Mouse (Mus musculus): Measurements from ENCODE around the gene Ccdc182. TPM values are rescaled to one million over a fixed set of nuclear protein-coding genes. Genes with fewer than 3 reads are reported as not detected.

Ccdc182 gene
- not detected for total RNA-seq (2021)
- long read RNA-seq, experiment 1 = 0 reads
- long read RNA-seq, experiment 2 = 0 reads

DNA sequence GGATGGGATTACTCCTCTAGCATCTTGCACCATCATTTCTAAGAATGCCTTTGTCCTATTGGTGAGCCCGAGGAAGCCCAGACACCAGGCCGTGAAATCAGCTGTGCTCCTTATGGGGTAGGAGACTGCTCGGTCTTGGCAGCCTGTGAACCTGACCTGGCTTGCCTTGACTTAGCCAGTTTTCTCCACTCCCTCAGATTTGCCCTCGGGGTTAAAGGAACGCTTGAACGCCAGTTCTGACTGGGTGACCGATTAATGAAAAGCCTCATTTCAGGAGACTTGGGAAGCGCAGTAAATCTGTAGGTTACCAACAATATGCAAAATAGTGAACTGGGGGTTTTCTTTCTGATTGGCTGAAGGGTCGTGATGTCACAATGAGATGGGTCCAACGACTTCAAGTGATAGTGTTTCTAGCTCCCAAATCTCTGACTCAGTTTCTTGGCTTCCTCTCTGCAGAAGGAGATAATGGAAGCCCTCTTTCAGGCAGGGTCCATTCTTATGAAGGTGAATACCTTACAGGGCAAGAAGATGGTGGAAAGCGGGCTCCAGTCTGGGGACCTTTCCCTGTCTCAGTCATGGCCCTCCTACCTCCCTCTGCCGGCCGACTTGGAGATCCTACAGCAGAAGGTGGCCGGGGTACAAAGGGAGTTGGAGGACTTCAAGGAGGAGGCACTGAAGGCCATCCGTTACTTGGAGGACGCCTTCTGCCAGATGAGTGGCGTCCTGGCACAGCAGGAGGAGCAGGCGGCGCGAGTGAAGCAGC lies at the start of gene Ccdc182:
Gene Ccdc182 (plus strand): TSS at position 428 of the 763 bp plus-strand sequence.
- intact Hi-C loops (cut with DNase I) = loop anchor here (5.0 kb wide), 1 partner anchor 118 kb away; no protein-coding TSS in a partner anchor
- DNase-seq = no peak

DNA sequence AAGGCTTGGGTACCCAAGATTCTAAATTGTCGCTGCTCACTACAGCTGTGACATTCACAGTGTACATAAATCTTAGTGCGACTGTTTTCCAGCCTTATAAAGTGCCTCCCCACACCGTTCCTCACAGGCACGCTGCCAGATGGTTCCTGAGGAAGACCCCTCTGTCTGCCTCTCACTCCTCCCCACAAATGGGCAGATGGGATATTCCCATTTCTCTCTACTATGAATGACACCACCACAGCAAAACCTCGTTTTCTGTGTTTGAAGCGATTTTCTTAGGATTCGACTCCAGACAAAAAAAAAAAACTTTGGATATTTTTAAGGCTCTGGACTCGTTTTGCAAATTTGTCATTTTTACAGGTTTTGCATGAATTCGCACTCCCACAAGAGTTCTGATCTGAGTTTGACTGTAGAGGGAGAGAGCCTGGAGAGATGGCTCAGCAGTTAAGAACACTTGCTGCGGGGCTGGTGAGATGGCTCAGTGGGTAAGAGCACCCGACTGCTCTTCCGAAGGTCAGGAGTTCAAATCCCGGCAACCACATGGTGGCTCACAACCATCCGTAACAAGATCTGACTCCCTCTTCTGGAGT lies 48.2 kb upstream of the Ccdc182 start:
- no peak for DNase-seq
- intact Hi-C loops (cut with DNase I) = no loop called here

DNA sequence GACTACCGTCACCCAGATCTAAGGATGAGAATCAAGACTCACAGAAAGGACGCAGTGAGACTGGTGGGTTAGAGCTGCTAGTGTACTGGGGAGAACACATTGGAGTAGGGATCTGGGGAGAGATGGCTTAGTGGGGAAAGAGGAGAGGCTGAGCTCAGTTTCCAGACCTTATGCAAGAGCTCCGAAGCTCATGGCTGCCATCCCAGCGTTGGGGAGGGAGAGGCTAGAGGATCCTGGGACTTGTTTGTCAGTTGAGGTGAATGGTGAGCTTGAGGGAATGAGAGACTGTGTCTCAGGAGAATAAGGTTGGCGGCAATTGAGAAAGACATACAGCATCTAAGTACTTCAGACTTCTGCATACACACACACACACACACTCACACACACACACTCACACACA lies 45.2 kb upstream of the Ccdc182 start:
- intact Hi-C loops (cut with DNase I) = no loop called here
- DNase-seq = peak in 1 of 2 experiments; percentile 30

DNA sequence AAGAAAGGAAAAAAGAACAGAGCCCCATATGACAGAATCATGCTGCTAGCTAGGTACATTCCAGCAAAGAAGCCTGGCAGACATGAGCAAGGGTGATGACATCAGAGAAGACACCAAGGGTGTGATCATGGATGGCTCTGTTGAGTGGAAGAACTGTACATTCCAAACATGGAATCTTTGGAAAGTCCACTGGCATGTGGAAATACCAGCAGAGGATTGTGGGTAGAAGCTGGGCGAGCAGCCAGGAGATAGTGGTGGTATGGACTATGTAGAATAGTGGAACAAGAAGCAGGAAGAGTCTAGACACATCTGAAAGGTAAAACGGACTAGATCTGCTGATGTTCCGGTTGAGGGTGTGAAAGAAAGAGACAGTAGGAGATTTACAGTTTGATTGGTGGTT lies 43.3 kb upstream of the Ccdc182 start:
- DNase-seq = no peak
- intact Hi-C loops (cut with DNase I) = loop anchor here (5.0 to 10.0 kb wide), 3 partner anchors 164 to 572 kb away; no protein-coding TSS in a partner anchor

DNA sequence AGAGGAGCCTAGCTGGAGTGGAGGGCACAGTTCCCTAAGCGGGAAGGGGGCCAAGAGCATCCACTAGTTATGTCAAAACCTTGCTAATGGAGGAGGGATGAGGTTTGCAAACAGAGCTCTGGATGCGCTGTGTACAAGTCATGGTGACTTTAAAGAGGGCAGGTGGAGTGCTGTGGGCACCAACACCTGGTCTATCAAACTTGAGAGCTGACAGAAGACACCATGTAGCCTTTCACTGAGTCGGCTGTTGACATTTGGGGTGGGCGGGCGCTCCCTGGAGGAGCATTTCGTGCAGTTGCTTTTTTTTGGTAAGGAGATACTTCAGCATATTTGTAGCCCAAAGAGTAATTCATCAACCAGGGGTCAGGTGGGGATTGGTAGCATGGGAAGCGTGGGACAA lies 42.6 kb upstream of the Ccdc182 start:
- intact Hi-C loops (cut with DNase I) = loop anchor here (5.0 to 10.0 kb wide), 3 partner anchors 164 to 571 kb away; no protein-coding TSS in a partner anchor
- no peak for DNase-seq

DNA sequence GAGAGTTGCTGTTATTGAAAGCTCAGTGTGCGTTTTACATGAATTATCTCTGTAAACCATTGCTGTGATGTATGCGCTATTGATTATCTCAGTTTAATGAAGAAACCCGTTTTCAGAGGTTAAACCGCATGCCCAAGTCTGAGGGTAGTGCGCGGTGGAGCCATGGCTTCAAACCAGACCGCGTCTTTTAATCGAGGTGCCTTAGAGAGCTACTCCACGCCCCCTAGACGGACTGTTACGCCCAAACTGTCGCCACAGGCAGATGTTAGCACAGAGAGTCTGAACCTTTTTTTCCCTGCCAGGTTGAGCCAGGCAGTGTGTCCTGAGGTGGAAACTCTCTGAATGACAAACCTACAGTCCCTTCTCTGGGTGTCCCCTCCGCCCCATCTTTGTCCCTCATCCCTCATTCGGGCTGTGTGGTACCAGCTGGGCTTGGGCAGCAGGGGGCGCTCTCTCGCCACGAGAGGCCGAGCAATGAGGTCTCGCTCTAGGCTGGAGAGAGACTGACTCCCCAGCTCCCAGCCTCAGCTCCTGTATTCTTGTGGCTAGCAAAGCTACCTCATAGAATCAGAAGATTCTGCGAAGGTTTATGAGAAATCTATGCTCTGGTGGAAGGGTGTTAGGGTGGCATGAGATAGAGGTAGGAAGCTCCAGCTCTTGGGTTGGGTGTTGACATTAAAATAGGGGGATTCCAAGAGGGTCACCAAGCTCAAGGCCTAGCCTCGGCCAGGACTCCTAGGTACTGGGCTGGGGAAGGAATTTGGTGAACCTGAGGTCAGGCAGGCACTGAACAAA lies 41.7 kb upstream of the Ccdc182 start:
- intact Hi-C loops (cut with DNase I) = loop anchor here (5.0 to 10.0 kb wide), 3 partner anchors 163 to 570 kb away; no protein-coding TSS in a partner anchor
- peak; percentile 79 to 83 for DNase-seq

DNA sequence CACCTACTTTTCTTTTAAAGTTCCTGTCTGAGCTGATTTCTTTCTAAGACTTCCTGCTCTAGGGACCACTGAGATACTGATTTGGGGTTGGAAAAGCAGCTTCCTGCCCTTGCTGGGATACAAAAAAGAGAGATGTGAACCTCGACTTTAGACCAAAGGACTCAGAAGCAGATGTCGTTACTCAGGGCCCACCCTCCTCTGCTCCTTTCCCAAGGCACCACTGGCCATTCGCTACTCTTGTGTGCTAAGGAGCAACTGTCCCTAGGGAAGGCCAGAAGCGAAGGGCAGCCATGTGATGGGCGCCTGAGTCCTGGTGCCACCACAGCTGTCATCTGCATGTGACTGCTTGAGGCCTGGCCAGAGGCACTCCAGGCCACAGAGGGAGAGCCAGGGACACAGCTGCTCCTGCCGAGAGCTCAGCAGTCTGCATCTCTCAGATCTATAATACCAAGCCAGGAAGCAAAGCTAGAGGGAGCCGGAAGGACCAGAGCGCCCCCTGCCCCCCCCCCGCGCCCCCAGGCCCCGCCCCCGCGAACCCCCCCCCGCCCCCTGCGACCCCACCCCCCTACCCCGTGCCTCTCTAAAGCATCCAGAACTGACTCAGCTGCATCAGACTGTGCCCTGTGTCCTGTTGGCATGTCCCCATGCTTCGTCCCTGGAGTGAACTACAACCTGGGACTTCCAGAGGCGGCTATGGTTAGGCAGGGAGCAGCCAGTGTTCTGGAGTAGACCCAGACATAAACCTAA lies 40.9 kb upstream of the Ccdc182 start:
- DNase-seq = peak; percentile 26 to 36
- intact Hi-C loops (cut with DNase I) = loop anchor here (5.0 to 10.0 kb wide), 3 partner anchors 162 to 569 kb away; no protein-coding TSS in a partner anchor

DNA sequence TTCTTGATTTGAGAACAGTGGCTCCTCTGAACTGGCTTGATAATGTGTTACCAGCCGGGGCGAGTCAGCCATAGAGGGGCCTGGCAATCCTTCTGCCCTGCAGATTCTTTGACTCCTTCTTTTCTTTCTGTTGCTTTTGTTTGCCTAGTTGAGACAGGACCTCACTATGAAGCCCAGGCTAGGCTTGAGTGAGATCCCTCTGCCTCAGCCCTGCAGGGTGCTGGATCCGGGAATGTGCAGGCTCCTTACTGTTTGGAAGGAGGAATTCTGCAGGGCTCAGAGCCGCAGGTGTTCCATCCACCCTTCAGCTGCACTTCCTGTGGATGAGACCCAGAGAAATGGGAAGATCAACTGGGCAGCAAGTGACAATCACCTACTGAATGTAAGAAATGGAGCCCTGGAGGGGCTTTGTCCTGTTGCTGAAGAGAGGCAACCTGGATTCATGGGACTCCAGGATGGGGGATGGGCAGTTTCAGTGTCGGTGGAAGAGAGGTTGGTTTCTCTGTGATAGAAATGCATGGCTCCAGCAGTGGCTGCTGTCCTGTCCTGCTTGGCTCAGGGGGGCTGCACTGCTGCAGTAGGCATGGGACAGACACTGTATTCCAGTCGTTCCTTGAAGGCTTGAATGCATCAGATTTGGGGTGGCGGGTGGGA lies 40.2 kb upstream of the Ccdc182 start:
- DNase-seq = no peak
- intact Hi-C loops (cut with DNase I) = loop anchor here (5.0 to 10.0 kb wide), 3 partner anchors 161 to 569 kb away; no protein-coding TSS in a partner anchor

DNA sequence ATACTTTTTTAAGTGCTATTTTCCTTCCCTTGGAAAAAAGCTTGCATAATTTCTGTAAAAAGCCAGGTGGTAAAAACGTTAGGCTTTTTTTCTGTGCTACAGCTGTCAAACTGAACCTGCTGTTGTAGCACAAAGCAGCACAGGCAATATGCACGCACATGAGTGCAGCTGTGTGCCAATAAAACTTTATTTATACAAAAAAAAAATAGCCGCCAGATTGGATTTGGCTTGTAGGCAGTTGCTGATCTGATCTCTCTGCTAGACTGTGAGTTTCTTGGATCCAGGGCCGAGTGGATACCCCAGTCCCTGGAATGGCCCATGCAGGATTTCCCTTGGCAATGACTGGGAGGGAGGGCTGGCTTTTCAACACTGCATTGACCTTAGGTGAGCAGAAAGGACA lies 36.2 kb upstream of the Ccdc182 start:
- DNase-seq = no peak
- intact Hi-C loops (cut with DNase I) = loop anchor here (10.0 kb wide), 1 partner anchor 157 kb away; no protein-coding TSS in a partner anchor

DNA sequence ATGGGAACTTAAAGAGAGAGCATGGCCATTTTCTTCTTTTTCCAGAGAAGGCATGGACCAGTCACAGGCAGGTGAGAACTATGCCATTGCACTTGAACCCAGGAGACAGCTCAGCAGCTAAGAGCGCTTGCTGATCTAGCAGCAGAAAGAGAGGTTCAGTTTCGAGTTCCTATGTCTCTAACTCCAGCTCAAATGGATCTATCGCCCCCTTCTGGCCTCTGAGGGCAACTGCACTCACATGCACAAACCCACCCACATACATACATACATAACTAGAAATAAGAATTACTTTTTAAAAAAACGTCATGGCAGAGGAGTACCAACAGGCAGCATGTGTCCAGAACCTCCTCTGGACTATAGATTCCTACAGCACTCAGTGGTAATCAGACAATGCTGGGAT lies 35.6 kb upstream of the Ccdc182 start:
- intact Hi-C loops (cut with DNase I) = loop anchor here (10.0 kb wide), 1 partner anchor 157 kb away; no protein-coding TSS in a partner anchor
- no peak for DNase-seq

DNA sequence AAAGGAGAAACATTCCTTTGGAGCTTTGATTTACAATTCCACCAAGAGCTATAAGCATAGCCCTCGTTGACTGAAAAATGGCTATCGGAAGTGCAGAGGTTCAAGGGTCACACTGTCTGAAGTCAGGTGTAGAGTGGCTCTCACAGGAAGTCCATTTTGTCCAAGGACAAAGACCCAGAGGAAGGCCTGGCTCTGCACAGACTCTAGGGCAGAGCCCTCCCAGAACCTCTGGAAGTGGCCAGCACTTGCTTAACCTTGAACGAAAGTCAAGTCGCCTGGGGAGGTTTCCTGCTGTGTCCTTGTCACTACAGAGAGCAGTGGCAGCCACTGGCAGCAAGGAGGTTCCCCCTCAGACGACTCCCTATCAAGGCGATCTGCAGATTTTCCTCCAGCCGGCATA lies 33.4 kb upstream of the Ccdc182 start:
- intact Hi-C loops (cut with DNase I) = no loop called here
- DNase-seq = no peak

DNA sequence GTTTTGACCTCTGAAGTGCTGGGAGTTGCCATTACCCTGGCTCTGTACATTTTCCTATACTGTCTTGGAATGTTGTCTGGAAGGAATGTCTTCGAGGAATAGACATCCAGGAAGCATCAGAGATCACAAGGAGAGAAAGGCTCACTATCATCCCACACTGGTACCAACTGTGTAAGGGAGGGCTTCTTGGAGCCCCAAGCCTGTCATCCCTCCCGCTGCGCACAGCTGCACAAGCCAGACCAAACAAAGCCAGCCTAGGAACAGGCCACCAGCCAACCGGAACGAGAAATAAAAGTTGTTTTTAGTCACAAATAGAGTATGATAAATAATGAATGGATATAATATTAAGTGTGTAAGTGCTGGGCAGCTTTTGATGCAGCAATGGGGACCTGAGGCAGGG lies 29.0 kb upstream of the Ccdc182 start:
- DNase-seq = no peak
- intact Hi-C loops (cut with DNase I) = no loop called here

DNA sequence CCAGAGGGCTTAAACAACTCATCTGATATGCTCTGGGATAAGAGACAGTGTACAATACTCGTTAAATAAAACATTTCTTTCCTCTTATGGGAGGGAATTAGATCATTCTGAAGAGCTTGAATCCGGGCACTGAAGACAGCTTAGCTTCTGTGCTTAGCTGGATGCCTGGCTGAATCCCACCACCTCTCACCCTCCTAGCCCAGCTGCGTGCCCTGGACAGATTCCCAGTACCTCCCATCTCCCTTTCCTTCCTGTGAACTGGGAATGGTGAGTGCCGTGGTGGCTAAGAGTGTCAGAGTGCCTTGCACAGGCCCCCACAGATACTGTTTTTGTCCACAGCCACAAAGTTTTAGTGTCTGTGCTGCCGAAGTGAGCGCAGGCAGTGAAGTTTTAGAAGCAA lies 27.5 kb upstream of the Ccdc182 start:
- intact Hi-C loops (cut with DNase I) = no loop called here
- DNase-seq = no peak

DNA sequence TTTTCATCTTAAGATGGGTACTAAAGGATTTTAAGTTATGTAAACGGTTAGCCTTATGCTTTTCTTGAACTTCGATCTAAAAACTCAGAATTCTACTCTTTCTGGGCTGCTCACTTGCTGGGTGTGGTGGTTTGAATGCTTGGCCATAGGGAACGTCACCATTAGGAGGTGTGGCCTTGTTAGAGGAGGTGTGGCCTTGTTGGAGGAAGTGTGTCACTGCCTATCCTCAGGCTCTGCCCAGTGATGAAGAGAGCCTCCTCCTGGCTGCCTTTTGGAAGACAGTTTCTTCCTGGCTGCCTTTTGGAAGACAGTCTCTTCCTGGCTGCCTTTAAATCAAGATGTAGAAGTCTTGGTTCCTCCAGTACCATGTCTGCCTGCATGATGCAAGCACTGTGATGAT lies 22.0 kb upstream of the Ccdc182 start:
- intact Hi-C loops (cut with DNase I) = no loop called here

DNA sequence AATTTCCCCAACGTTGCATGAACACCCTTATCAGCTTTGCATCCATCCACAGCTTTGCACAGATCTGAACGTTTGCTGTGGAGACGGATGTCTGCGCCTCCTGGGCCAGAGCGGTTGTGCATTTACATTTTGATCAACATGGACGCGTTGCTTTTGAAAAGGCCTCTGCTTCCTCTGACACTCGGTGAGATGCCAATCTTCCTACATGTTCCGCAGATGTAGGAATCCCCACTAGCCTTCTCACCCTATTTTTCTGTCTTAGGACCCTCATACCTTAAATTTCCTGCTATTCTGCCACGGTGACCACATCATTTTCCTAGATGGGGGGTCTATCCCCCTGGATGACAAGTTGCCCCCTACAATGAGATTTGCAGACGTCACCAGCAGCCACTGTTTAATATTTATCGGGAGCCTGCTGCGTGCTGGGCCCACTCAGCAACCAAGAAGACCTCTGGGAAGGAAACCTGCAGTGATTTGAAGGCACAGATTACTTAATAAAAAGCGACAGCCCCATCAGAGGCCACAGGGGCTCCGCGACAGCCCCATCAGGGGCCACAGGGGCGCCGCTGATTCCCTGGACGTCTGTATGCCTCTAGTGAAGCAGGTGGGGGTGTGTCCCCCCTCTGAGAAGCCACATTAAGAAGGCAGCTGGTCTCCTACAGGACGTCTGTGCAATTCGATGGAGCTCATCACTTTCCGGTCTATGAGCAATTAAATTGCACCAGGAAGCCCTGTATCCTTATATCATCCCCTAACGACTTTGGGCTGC lies 19.6 kb upstream of the Ccdc182 start:
- DNase-seq = no peak
- intact Hi-C loops (cut with DNase I) = no loop called here

More for the DNA sequence above, 22.0 kb upstream of the Ccdc182 start:
- no peak for DNase-seq

DNA sequence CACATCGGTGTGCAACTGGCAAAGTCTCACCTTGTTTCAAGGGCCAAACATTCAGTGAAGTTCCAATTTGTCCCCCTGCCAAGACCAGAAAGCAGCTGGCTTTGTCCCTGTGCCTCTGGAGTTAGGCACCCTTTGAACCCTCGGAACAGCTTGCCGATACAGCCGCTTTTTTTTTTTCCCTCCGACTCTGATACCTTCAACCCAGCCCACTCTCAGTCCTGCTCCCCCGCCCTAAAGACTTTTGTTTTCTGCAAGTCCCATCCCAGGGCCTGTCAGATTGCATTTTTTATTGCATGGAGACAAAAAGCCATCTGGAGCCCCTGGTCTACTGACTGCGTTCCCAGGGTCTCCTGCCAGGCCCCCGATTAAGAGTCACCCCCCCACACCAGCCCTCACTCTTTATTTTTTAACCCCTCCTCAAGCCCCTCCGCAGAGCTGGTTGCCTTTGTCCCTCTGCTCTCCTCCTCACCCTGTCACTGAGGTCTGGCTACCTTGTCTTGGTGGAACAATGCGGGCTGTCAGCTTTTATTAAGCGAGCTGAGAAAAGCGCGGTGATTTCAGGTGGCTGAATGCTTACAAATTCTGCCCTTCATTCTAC lies 18.9 kb upstream of the Ccdc182 start:
- DNase-seq = no peak
- intact Hi-C loops (cut with DNase I) = no loop called here

DNA sequence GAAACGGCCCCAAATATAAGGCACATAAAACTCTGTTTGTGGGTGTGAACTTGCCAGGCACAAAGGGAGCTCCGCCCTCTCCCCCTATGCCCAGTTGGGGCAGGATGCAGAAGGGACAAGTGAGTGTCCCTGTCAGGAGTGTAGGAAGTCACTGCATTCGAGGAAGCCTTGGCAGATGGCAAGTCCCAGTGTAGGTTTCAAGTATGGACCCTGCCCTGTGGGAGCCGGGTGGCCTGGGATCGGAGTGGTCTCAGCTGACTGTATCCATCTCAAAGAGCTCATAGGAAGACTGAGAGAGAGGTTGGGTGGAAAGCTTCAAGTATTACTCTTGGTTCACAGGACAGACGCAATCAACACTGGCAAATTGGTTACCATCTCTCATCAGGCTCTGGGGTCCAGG lies 17.9 kb upstream of the Ccdc182 start:
- DNase-seq = no peak
- intact Hi-C loops (cut with DNase I) = no loop called here

DNA sequence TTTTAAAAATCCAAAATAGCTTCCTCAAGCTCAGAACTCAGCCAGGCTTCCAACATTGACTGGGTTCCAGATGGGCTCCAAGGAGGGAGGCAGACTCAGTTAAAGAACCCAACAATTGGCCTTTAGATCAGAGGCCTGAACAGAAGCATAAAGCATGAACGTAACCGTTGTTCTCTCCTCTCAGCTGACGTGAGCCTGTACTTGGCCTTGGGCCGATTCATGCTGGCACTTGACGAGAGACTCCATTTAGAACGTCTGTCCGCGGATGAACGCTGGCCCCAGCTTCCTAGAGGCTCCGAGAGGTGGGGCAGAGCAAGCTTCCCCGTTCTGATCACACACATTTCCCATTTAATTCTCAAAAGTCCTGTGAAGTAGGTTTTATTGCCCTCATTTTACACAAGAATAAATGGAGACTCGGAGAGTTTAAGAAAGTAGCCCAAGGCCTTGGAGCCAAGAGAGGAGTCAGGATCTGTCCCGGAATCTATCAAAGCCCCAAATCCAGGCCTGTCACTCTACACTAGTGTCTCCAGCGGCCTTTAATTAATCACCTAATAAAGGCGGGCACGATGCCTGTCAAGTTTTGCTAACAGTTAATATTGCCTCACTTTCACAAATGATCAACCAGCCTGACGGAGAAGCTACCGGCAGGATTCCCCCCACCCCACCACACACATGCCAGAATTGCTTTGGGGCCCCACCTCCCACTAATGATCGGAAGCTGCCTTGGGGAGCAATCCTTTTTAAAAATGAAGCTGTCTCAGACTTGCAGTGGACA lies 17.1 kb upstream of the Ccdc182 start:
- DNase-seq = no peak
- intact Hi-C loops (cut with DNase I) = no loop called here

Measured in gastrocnemius, postnatal 36 days (tissue).